Mouse (Mus musculus) forebrain, embryonic 11.5 days (tissue): ENCODE measurements at regions not wholly inside any gene's neighbourhood (a gene's known extent, or its start where the extent isn't known, plus 50 kb on each side); places are given as distances from the start of the nearest gene placed in this dataset.

Source experiments
- ATAC-seq: fragments of 200-750 bp; cut with Nextera tagmentation; replicated peaks from 2 replicates; pipeline ENCODE4 v1.8.0; 2017; ENCODE audit warnings: moderate TSS enrichment; ENCODE audit not compliant: low FRiP score
- DNase-seq: peaks from one replicate; pipeline ENCODE4 v3.0.0-alpha.2; 2017; ENCODE audit warnings: low spot score
- H3K27ac ChIP-seq: fragments of 300-500 bp; sonication (generic); 2 replicates; pipeline ENCODE4 v1.5.1; 2014; ENCODE audit warnings: low read depth, low read length
- H3K27me3 ChIP-seq: fragments of 300-500 bp; sonication (generic); 2 replicates; pipeline ENCODE4 v1.6.1; 2014; ENCODE audit warnings: mild to moderate bottlenecking, low read length, mixed read lengths; ENCODE audit not compliant: control insufficient read depth, insufficient read depth
- H3K36me3 ChIP-seq: fragments of 300-500 bp; sonication (generic); 2 replicates; pipeline ENCODE4 v1.6.1; 2014; ENCODE audit warnings: mild to moderate bottlenecking, low read length, moderate library complexity, mixed read lengths; ENCODE audit not compliant: control insufficient read depth, insufficient read depth
- H3K4me1 ChIP-seq: fragments of 300-500 bp; sonication (generic); replicated peaks from 2 replicates; pipeline ENCODE4 v1.6.1; 2014; ENCODE audit warnings: low read length, mixed read lengths; ENCODE audit not compliant: control insufficient read depth, insufficient read depth
- H3K4me2 ChIP-seq: fragments of 300-500 bp; sonication (generic); 2 replicates; pipeline ENCODE4 v1.6.1; 2014; ENCODE audit warnings: low read depth, mild to moderate bottlenecking, low read length, moderate library complexity, mixed read lengths; ENCODE audit not compliant: severe bottlenecking
- H3K4me3 ChIP-seq: fragments of 300-500 bp; sonication (generic); 2 replicates; pipeline ENCODE4 v1.5.1; 2014; ENCODE audit warnings: low read depth, low read length
- H3K9ac ChIP-seq: fragments of 300-500 bp; sonication (generic); 2 replicates; pipeline ENCODE4 v1.6.1; 2014; ENCODE audit warnings: low read length
- H3K9me3 ChIP-seq: fragments of 300-500 bp; sonication (generic); 2 replicates; pipeline ENCODE4 v1.6.1; 2016; ENCODE audit warnings: low read length, mixed read lengths; ENCODE audit not compliant: control insufficient read depth
- WGBS: fragments of 180-500 bp; shearing (Covaris S2); extraction: QIAGEN DNeasy Blood & Tissue Kit; methylation state at CpG from one replicate; pipeline ENCODE4 v1.1.7; 2014; 5-methylcytosine and 5-hydroxymethylcytosine counted together

DNA sequence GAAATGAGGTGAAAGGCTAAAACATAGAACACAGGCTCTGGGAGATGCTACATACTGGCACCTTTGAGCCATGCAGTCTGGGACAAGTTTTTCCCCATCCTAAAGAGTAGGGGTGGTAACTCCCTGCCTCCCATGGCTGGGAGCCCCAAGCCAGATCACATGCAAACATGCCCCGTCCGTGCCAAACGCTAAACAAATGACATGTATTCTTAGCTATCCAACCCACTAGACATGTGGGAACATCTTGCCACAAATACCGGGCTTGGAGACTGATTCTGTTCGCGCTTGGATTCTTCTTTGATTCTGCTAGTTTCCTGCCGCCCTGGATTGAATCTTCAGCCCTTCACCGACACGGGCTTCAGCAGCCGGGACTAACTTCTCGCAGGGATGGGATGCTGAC, 208.7 kb downstream of the Sox9 start:
- Histone ChIP-seq H3K4me3 (no peak overlapping the region), H3K4me2 (no peak overlapping the region), H3K4me1 (peaks cover 14% of the 10 kb centered on the region), H3K36me3 (no peaks in the 10 kb centered on the region), H3K27ac (no peak overlapping the region), H3K9me3 (no peaks in the 10 kb centered on the region), H3K9ac (no peak overlapping the region), H3K27me3 (no peaks in the 10 kb centered on the region)
- ATAC-seq: no peak
- 81% methylated on average over 11 of the region's 11 CpGs for WGBS
- DNase-seq: no peak

DNA sequence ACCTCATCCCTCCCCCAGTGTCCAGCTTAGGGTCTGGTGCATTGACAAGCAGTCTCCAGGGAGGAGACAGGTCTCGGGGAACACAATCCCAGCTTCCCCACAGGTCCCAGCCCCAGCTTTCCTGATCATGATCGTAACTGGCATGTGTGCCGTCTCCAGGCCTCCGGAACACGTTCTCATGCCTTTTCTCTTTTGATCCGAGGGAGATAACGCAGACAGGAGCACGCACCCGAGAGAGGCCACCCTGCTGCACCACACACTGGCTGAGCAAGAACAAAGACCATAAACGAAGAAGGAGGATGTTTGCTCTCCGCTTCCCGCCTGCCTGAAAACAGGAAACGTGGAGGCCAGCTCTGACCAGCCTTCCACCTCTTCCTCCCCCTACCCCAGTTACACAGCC, 209.8 kb downstream of the Sox9 start:
- 28% methylated on average over 13 of the region's 13 CpGs for WGBS
- ATAC-seq (0 out of 2 replicates have a peak, but pooled peaks have one; percentile 25), DNase-seq (no peak)
- no peaks in the 10 kb centered on the region for H3K9me3 ChIP-seq
- H3K27ac ChIP-seq: no peak overlapping the region
- H3K36me3 ChIP-seq: no peaks in the 10 kb centered on the region
- H3K4me3 ChIP-seq: no peak overlapping the region
- H3K27me3 ChIP-seq: no peaks in the 10 kb centered on the region
- H3K9ac ChIP-seq: 0 out of 2 replicates have a peak overlapping the region, but pooled peaks have one; percentile 25
- H3K4me1 ChIP-seq: peaks cover 14% of the 10 kb centered on the region
- H3K4me2 ChIP-seq: no peak overlapping the region

DNA sequence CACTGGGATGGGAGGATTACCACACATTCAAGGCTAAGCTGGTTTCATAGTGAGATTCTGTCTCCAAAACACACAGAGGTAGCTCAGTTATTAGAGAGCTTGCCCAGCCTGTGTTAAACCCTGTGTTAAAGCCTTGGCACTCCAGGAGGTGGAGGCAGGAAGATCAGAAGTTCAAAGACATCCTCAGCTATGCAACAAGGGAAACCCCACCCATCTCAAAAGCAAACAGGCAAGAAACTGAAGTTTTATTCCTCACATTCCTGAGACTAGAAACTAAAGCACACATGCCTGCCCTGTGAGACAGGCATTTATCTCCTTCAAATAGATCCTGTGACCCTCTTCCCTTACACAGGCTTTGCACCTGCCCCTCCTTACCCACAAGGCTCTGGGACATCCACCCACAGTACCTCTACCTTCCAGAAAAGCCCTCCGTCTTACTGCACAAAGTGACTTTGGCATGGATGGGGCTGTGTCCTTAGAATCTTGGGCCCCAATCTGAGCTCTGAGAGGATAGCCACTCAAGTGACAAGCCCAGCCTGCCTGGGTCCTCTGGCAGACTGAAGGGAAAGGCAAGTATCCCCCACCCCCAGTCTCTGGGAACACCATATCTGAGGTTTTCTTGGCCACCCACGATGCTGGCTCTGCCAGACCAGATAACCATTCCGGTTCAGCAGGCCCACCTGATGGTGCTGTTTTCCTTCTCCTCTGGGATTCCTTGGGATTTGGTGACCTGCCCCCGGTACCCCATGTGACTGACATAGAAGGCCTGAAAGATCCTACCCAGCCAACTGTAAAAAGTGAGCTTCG, 217.0 kb downstream of the Sox9 start:
- Histone ChIP-seq H3K4me1 (no peaks in the 10 kb centered on the region), H3K27me3 (no peaks in the 10 kb centered on the region), H3K4me3 (no peak overlapping the region), H3K4me2 (no peak overlapping the region), H3K9me3 (no peaks in the 10 kb centered on the region), H3K27ac (no peak overlapping the region), H3K9ac (no peak overlapping the region), H3K36me3 (no peaks in the 10 kb centered on the region)
- no peak for DNase-seq
- 57% methylated on average over 5 of the region's 5 CpGs for WGBS
- ATAC-seq: no peak

- Histone ChIP-seq H3K4me1 (no peaks in the 10 kb centered on the region), H3K27me3 (no peaks in the 10 kb centered on the region), H3K4me3 (no peak overlapping the region), H3K9me3 (no peaks in the 10 kb centered on the region), H3K9ac (no peak overlapping the region), H3K4me2 (no peak overlapping the region), H3K27ac (no peak overlapping the region), H3K36me3 (no peaks in the 10 kb centered on the region)
- ATAC-seq: no peak
- DNase-seq: no peak
- WGBS: 85% methylated on average over 6 of the region's 6 CpGs
Observed at GRCm38 (mm10) chr11:113001071-113001470, 219.0 kb downstream of the Sox9 start.

DNA sequence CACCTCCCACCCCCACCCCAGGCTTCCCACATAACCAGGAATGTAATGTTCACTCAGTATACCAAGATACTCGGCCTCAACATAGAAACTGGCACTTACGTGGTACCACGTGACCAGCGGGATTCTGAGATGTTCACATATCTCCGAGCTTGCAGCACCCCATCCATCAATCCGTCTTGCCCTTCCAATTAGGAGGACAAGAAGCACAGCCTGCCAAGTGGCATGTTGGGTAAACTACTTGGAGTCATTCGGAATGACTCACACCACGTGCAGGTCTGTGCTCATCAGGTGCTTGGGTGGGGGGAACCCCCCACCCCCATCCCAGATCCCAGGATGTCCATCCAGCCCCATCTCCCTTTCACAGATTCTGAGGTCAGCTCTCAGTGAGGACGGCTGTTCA, 223.9 kb downstream of the Sox9 start:
- ATAC-seq: no peak

DNA sequence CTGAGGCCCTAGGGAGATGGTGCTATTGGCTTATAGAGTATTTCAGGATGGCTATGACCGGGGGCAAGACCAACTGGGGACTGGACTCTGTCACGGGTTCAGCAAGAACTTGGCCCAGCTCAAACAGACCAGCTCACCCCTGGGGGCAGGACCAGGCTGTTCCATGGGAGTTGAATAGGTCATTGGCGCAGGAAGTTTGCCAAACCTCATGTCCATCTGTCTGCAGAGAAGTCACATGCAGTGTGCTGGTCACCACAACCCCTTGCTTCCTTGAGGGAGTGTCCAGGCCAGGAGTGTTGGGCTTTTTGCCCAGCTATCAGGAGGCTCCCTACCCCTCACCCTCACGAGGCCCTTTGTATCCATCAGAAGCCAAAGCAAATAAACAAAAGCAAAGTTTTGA, 226.5 kb downstream of the Sox9 start:
- DNase-seq (no peak), ATAC-seq (0 out of 2 replicates have a peak, but pooled peaks have one; percentile 27)
- Histone ChIP-seq H3K9ac (no peak overlapping the region), H3K27ac (no peak overlapping the region), H3K4me2 (no peak overlapping the region), H3K4me1 (no peaks in the 10 kb centered on the region), H3K36me3 (no peaks in the 10 kb centered on the region), H3K9me3 (no peaks in the 10 kb centered on the region), H3K27me3 (no peaks in the 10 kb centered on the region), H3K4me3 (no peak overlapping the region)
- WGBS: 81% methylated on average over 4 of the region's 4 CpGs

More for the DNA sequence above, 223.9 kb downstream of the Sox9 start:
- no peak for DNase-seq
- H3K9ac ChIP-seq: no peak overlapping the region
- H3K4me2 ChIP-seq: no peak overlapping the region
- H3K27me3 ChIP-seq: no peaks in the 10 kb centered on the region
- no peak overlapping the region for H3K4me3 ChIP-seq
- 87% methylated on average over 9 of the region's 9 CpGs for WGBS
- no peak overlapping the region for H3K27ac ChIP-seq
- no peaks in the 10 kb centered on the region for H3K36me3 ChIP-seq
- no peaks in the 10 kb centered on the region for H3K9me3 ChIP-seq
- no peaks in the 10 kb centered on the region for H3K4me1 ChIP-seq

- no peaks in the 10 kb centered on the region for H3K4me1 ChIP-seq
- no peak overlapping the region for H3K4me3 ChIP-seq
- DNase-seq (no peak), ATAC-seq (no peak)
- no peaks in the 10 kb centered on the region for H3K9me3 ChIP-seq
- no peaks in the 10 kb centered on the region for H3K27me3 ChIP-seq
- H3K36me3 ChIP-seq: no peaks in the 10 kb centered on the region
- H3K27ac ChIP-seq: no peak overlapping the region
- no peak overlapping the region for H3K4me2 ChIP-seq
- 90% methylated on average over 6 of the region's 6 CpGs for WGBS
- no peak overlapping the region for H3K9ac ChIP-seq
Observed at GRCm38 (mm10) chr11:113009376-113009775, 227.4 kb downstream of the Sox9 start.

GRCm38 (mm10) chr11:113010906-113011305, 228.9 kb downstream of the Sox9 start:
- H3K27me3 ChIP-seq: no peaks in the 10 kb centered on the region
- no peak overlapping the region for H3K4me3 ChIP-seq
- H3K4me1 ChIP-seq: peaks cover 3% of the 10 kb centered on the region
- H3K36me3 ChIP-seq: no peaks in the 10 kb centered on the region
- no peak for ATAC-seq
- no peak overlapping the region for H3K27ac ChIP-seq
- no peak for DNase-seq
- H3K9ac ChIP-seq: no peak overlapping the region
- no peak overlapping the region for H3K4me2 ChIP-seq
- no peaks in the 10 kb centered on the region for H3K9me3 ChIP-seq
- WGBS: 93% methylated on average over 5 of the region's 5 CpGs
